Mouse (Mus musculus) MEL (cell line): ENCODE results near the gene Psenen. TPM values are rescaled to one million over a fixed set of nuclear protein-coding genes. Genes with fewer than 3 reads are reported as not detected.

Experiments used
- DNase-seq: peaks from one replicate; pipeline ENCODE4 v3.0.0; 2011; ENCODE audit warnings: low read depth, low spot score
- H3K27ac ChIP-seq: 2 replicates; pipeline ENCODE4 v1.5.1; 2012; ENCODE audit warnings: low read depth, mild to moderate bottlenecking, control low read depth, low read length, moderate library complexity; ENCODE audit not compliant: control insufficient read depth
- H3K27me3 ChIP-seq, 2 experiments: fragments of 150-350 bp in 1 of 2; sonication (generic) in 1 of 2; 2 replicates each; pipeline ENCODE4 v1.6.1; 2012; ENCODE audit warnings: low read length in 2 of 2, mild to moderate bottlenecking in 2 of 2, improper control_type of control experiment in 1 of 2, moderate library complexity in 1 of 2; ENCODE audit not compliant: insufficient read depth in 2 of 2, control insufficient read depth in 1 of 2
- H3K36me3 ChIP-seq, 2 experiments: 2 replicates each; pipeline ENCODE4 v1.6.1; 2012 to 2014; ENCODE audit warnings: low read length in 2 of 2, improper control_type of control experiment in 1 of 2, inconsistent platforms in 1 of 2, mild to moderate bottlenecking in 1 of 2; ENCODE audit not compliant: insufficient read depth in 2 of 2, control insufficient read depth in 1 of 2
- H3K4me1 ChIP-seq, 2 experiments: fragments of 150-350 bp in 1 of 2; sonication (generic) in 1 of 2; 2 replicates each; pipeline ENCODE4 v1.6.1; 2012; ENCODE audit warnings: low read length in 2 of 2, improper control_type of control experiment in 1 of 2, mild to moderate bottlenecking in 1 of 2; ENCODE audit not compliant: insufficient read depth in 2 of 2, control insufficient read depth in 1 of 2
- H3K4me3 ChIP-seq, 2 experiments: fragments of 150-350 bp in 1 of 2; sonication (generic) in 1 of 2; 2 replicates each; pipeline ENCODE4 v1.5.1; 2012; ENCODE audit warnings: low read depth in 2 of 2, low read length in 2 of 2, mild to moderate bottlenecking in 2 of 2, moderate library complexity in 2 of 2, control low read depth in 1 of 2, improper control_type of control experiment in 1 of 2; ENCODE audit not compliant: control insufficient read depth in 1 of 2, insufficient read depth in 1 of 2
- H3K79me2 ChIP-seq: 2 replicates; pipeline ENCODE4 v1.6.1; 2012; ENCODE audit warnings: mild to moderate bottlenecking, low read length, moderate library complexity; ENCODE audit not compliant: control insufficient read depth, poor library complexity, insufficient read depth
- H3K9ac ChIP-seq: 2 replicates; pipeline ENCODE4 v1.6.1; 2012; ENCODE audit warnings: low read depth, mild to moderate bottlenecking, control low read depth, low read length, moderate library complexity; ENCODE audit not compliant: control insufficient read depth, poor library complexity, severe bottlenecking
- H3K9me3 ChIP-seq: fragments of 150-350 bp; sonication (generic); replicated peaks from 2 replicates; pipeline ENCODE4 v1.6.1; 2012; ENCODE audit warnings: mild to moderate bottlenecking, low read length, improper control_type of control experiment, moderate library complexity; ENCODE audit not compliant: insufficient read depth
- CHD2 ChIP-seq: IDR thresholded peaks from 2 replicates; pipeline ENCODE4 v1.6.1; 2011; ENCODE audit warnings: low read length, improper control_type of control experiment
- ELF1 ChIP-seq: IDR thresholded peaks from 2 replicates; pipeline ENCODE4 v1.6.1; 2014; ENCODE audit warnings: low read depth, mild to moderate bottlenecking, inconsistent platforms, low read length, improper control_type of control experiment, moderate library complexity
- ETS1 ChIP-seq: IDR thresholded peaks from 2 replicates; pipeline ENCODE4 v1.6.1; 2012; ENCODE audit warnings: low read depth, mild to moderate bottlenecking, inconsistent platforms, low read length, improper control_type of control experiment, moderate library complexity
- GABPA ChIP-seq: IDR thresholded peaks from 2 replicates; pipeline ENCODE4 v1.6.1; 2012; ENCODE audit warnings: low read depth, mild to moderate bottlenecking, inconsistent platforms, low read length, improper control_type of control experiment, moderate library complexity
- GATA1 ChIP-seq: IDR thresholded peaks from 2 replicates; pipeline ENCODE4 v1.6.1; 2011; ENCODE audit warnings: low read depth, low read length, improper control_type of control experiment
- HCFC1 ChIP-seq: IDR thresholded peaks from 2 replicates; pipeline ENCODE4 v1.6.1; 2012; ENCODE audit warnings: low read depth, mild to moderate bottlenecking, inconsistent platforms, low read length, improper control_type of control experiment, moderate library complexity
- JUND ChIP-seq: IDR thresholded peaks from 2 replicates; pipeline ENCODE4 v1.6.1; 2011; ENCODE audit warnings: low read depth, mild to moderate bottlenecking, improper control_type of control experiment, low read length
- MAZ ChIP-seq: IDR thresholded peaks from 2 replicates; pipeline ENCODE4 v1.6.1; 2012; ENCODE audit warnings: low read depth, mild to moderate bottlenecking, inconsistent platforms, low read length, improper control_type of control experiment
- MEF2A ChIP-seq: IDR thresholded peaks from 2 replicates; pipeline ENCODE4 v1.6.1; 2014; ENCODE audit warnings: low read depth, mild to moderate bottlenecking, inconsistent platforms, low read length, improper control_type of control experiment; ENCODE audit not compliant: poor library complexity, insufficient replicate concordance, severe bottlenecking; ENCODE audit errors: extremely low read depth
- MXI1 ChIP-seq: IDR thresholded peaks from 2 replicates; pipeline ENCODE4 v1.6.1; 2011; ENCODE audit warnings: mild to moderate bottlenecking, low read depth, low read length, improper control_type of control experiment
- MYC ChIP-seq: IDR thresholded peaks from 2 replicates; pipeline ENCODE4 v1.6.1; 2011; ENCODE audit warnings: low read depth, mild to moderate bottlenecking, low read length, improper control_type of control experiment, moderate library complexity
- RAD21 ChIP-seq: IDR thresholded peaks from 2 replicates; pipeline ENCODE4 v1.6.1; 2011; ENCODE audit warnings: mild to moderate bottlenecking, low read depth, low read length, improper control_type of control experiment
- SIN3A ChIP-seq: IDR thresholded peaks from 2 replicates; pipeline ENCODE4 v1.6.1; 2012; ENCODE audit warnings: low read length, improper control_type of control experiment, inconsistent platforms
- TCF12 ChIP-seq: IDR thresholded peaks from 2 replicates; pipeline ENCODE4 v1.6.1; 2014; ENCODE audit warnings: low read depth, mild to moderate bottlenecking, inconsistent platforms, low read length, improper control_type of control experiment, moderate library complexity
- USF1 ChIP-seq: IDR thresholded peaks from 2 replicates; pipeline ENCODE4 v1.6.1; 2014; ENCODE audit warnings: low read depth, mild to moderate bottlenecking, inconsistent platforms, low read length, improper control_type of control experiment, moderate library complexity
- USF2 ChIP-seq, 2 experiments: IDR thresholded peaks; 2 replicates each; pipeline ENCODE4 v1.6.1; 2011 to 2012; ENCODE audit warnings: improper control_type of control experiment in 2 of 2, low read length in 2 of 2, borderline replicate concordance in 1 of 2, inconsistent platforms in 1 of 2, low read depth in 1 of 2, mild to moderate bottlenecking in 1 of 2; ENCODE audit not compliant: insufficient read depth in 1 of 2
- polyA plus RNA-seq, 2 experiments: library from polyadenylated mRNA; stranded (reverse) in 1 of 2; unstranded in 1 of 2; fragments of >175 nt in 1 of 2; fragments of >200 nt in 1 of 2; gene quantifications; 2 replicates each; pipeline versions ENCODE4 v1.2.1 to v1.2.4; 2012; ENCODE audit warnings: low replicate concordance in 2 of 2, low read depth in 1 of 2; ENCODE audit not compliant: insufficient read length in 2 of 2, insufficient read depth in 1 of 2, missing spikeins in 1 of 2
- total RNA-seq: library from RNA; depleted of rRNA; stranded (reverse); fragments of 300-350 nt; gene quantifications from 2 replicates; pipeline ENCODE4 v1.2.3, GENCODE M21; 2012

Gene Psenen
- total and polyA plus RNA-seq, 3 experiments, result 60.8 to 157 TPM; not detected in 1

DNA sequence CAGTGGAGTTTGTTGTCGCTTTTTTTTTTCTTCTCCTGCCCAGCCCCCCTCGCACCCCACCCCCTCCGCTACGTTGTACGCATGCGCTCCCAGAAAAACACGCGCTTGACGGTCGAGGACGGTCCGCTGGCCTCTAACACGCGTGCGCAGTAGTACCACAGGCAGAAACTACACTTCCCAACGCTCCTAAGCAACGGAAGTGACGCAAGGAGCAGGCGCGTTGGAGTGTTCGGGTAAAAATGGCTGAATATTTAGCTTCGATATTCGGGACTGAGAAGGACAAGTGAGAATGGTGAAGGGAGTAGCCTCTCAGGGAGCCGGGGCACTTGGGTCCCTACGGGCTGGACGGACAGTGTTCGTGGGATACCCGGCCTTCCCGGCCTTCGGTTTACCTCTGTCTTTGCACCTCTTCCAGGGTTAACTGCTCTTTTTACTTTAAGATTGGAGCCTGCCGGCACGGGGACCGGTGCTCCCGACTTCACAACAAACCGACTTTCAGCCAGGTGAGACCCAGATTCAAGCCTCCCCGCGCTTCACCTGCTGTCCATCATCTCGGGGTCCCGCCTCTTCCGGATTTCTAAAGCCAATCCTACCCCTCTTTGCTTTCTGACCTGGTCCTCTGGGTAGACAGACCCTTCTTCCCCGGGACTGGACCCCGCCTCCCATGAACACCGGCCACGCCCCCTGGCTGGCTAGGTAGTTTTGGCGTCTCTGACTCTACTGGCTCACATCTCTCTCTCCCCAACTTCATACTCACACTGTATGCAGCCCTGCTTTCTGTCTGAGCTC, at the start of gene Psenen, which contains the start of the genes U2af1l4 and Gm49396 (continued):
- TF ChIP-seq USF2 (IDR thresholded peaks at IDR 0.05; ENCODE audit: borderline replicate concordance in 1 of 2, insufficient read depth in 1 of 2, low read depth in 1 of 2, low read length in 2 of 2) (no peak), USF1 (0 out of 2 replicates have a peak, but pooled peaks have one; percentile 4)
- TF ChIP-seq, all 39 proteins: peak for 18

DNA sequence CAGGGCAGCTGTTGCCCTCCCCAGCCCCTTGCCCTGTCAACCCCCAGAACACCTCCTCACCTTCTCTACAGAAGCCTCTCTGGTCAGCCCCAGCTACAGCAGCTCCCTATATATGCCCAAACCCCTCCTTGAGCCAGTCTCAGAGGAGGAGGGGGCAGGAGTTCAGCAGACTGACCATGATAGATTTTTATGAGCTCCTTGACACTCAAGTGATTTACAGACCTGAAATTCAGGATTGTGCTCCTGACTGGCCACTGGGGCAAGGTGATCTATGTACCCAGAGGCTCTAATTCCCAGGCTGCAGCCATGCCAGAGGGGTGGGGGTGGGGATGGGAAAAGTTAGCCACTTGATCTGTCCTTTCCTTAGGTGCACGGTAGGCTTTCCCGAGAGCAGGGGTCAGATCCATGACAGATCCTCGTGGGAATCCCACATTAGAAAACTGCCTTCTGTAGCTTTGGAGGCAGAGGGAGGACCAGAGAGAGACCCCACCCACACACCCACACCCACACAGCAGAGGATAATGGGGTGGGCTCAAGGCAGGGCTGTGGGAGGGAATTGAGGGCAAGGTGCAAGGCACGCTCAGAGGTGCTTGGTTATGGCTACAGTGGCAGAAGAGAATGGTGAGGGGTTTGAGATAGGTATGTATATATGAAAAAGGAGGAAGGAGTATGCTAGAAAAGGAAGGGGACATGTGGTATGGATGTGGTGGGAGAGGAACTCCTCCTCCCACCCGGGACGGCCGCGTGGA, 49.4 kb upstream of the Psenen start, which contains the start of gene Upk1a:
TSS of gene Upk1a (minus strand) at position 194 of the 749 bp plus-strand sequence.
- H3K27me3 ChIP-seq, result no peaks in the 10 kb centered on the region
- TF ChIP-seq MYC (no peak), CHD2 (no peak), ETS1 (no peak), TCF12 (no peak), ELF1 (no peak), JUND (no peak), RAD21 (no peak), MXI1 (no peak), HCFC1 (no peak), GABPA (no peak), GATA1 (no peak)
- TF ChIP-seq, all 39 proteins: peak for 0
- H3K36me3 ChIP-seq, result peaks cover 4 to 6% of the 10 kb centered on the region in 2 experiments
- no peak for DNase-seq
- H3K4me1 ChIP-seq, result peaks cover 0 to 3% of the 10 kb centered on the region in 2 experiments; a peak in 2 of 4 replicates
- H3K4me3 ChIP-seq, result no peak within 1 kb of the TSS
- no peaks in the 10 kb centered on the region for H3K9me3 ChIP-seq
- H3K27ac ChIP-seq, result no peak within 1 kb of the TSS
- no peaks in the 10 kb centered on the region for H3K79me2 ChIP-seq
- H3K9ac ChIP-seq, result no peak within 1 kb of the TSS

DNA sequence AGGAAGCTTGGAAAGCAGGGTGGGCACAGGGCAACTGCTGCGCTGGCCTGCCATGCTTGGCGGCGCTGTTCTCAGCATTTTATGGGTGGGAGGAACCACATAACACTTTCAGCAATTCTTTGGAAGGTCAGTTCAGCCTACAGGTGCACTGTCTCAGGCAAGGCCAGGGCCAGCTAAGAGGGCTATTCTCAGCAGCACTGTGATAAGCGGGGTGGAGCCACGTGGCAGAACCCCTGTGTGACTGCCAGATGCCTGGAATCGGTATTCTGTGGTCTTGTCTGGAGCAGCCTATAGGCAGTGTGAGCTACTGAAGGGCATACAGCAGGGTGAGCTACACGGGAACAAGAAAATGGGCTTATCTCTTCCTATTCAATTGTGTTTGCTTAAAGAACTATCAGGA, 46.6 kb upstream of the Psenen start:
- Histone ChIP-seq H3K4me3 (no peak overlapping the region), H3K9me3 (no peaks in the 10 kb centered on the region), H3K27me3 (no peaks in the 10 kb centered on the region), H3K9ac (no peak overlapping the region), H3K27ac (no peak overlapping the region), H3K79me2 (no peaks in the 10 kb centered on the region), H3K36me3 (no peaks in the 10 kb centered on the region), H3K4me1 (no peaks in the 10 kb centered on the region)
- no peak for TF ChIP-seq MEF2A
- no peak for TF ChIP-seq JUND
- no peak for TF ChIP-seq TCF12
- no peak for TF ChIP-seq MAZ
- no peak for TF ChIP-seq USF1
- no peak for TF ChIP-seq ELF1
- TF ChIP-seq SIN3A, result no peak
- no peak for DNase-seq
